Mouse (Mus musculus): Measurements from ENCODE around the gene Hydin. TPM values are rescaled to one million over a fixed set of nuclear protein-coding genes. Genes with fewer than 3 reads are reported as not detected.

Hydin gene
- total and polyA plus RNA-seq, 2 experiments from 2014 or later = 0.49 to 0.88 TPM

DNA sequence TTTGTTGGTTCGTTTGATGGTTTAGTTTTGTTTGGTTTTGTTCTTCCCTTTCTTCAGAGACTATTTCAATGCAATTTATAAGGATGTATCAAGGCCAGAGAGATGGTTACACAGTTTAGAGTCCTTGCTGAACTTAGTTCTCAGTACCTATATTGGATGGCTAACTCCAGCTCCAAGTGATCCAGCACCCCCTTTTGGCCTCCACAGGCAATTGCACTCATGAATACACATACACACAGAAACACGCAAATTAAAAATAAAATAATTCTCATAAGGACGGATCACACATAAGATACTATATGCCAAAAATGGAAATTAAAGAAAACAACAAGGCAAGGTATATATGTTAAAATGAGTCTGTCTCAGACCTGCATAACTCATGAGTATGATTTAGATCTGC lies 153.4 kb downstream of the Hydin start:
- Histone ChIP-seq H3K36me3 (ENCODE audit: insufficient read depth, low read length) (no peaks in the 10 kb centered on the region), H3K4me2 (ENCODE audit: low read depth, low read length, poor library complexity, severe bottlenecking) (no peak overlapping the region), H3K4me1 (ENCODE audit: insufficient read depth, low read length) (no peaks in the 10 kb centered on the region), H3K9ac (replicated peaks; ENCODE audit: low read length, poor library complexity, severe bottlenecking) (no peak overlapping the region), H3K27me3 (ENCODE audit: insufficient read depth, low read length) (no peaks in the 10 kb centered on the region), H3K4me3 (ENCODE audit: low read depth, low read length) (no peak overlapping the region), H3K9me3 (ENCODE audit: low read length) (no peaks in the 10 kb centered on the region), H3K27ac (ENCODE audit: low read depth, low read length) (no peak overlapping the region)
- TF ChIP-seq CTCF (IDR thresholded peaks at IDR 0.05) = no peak
- DNase-seq (ENCODE audit: low spot score) (no peak), ATAC-seq (ENCODE audit: low FRiP score) (no peak)
- WGBS = 91% methylated on average over 3 of the region's 3 CpGs

- Histone ChIP-seq H3K27ac (ENCODE audit: low read depth, low read length) (no peak overlapping the region), H3K4me2 (ENCODE audit: low read depth, low read length, poor library complexity, severe bottlenecking) (no peak overlapping the region), H3K36me3 (ENCODE audit: insufficient read depth, low read length) (no peaks in the 10 kb centered on the region), H3K4me1 (ENCODE audit: insufficient read depth, low read length) (no peaks in the 10 kb centered on the region), H3K4me3 (ENCODE audit: low read depth, low read length) (no peak overlapping the region), H3K27me3 (ENCODE audit: insufficient read depth, low read length) (no peaks in the 10 kb centered on the region), H3K9me3 (ENCODE audit: low read length) (no peaks in the 10 kb centered on the region), H3K9ac (replicated peaks; ENCODE audit: low read length, poor library complexity, severe bottlenecking) (no peak overlapping the region)
- WGBS = 86% methylated on average over 8 of the region's 8 CpGs
- ATAC-seq (ENCODE audit: low FRiP score) (no peak), DNase-seq (ENCODE audit: low spot score) (no peak)
- TF ChIP-seq CTCF (IDR thresholded peaks at IDR 0.05) = no peak
Measured at GRCm38 (mm10) chr8:110424146-110424545, 157.4 kb downstream of the Hydin start.

DNA sequence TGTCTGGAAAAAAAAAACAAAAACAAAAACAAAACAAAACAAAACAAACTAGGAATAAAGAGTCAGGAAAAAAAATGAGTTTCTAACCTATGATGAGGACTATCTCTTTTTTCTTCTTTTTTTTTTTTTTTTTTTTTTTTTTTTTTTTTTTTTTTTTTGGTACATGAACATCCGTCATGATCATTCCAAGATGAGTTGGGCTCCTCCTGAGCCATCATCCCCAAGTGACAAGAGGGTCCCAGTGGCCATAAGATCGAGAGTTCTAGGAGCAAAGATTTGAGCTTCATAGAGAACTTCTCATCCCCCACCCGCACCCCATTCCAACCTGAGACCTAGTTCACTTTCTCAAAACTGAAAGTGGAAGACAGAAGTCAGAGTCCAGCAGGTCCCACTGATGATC lies 164.6 kb downstream of the Hydin start:
- 89% methylated on average over 3 of the region's 3 CpGs for WGBS

GRCm38 (mm10) chr8:110440528-110440927 lies 173.8 kb downstream of the Hydin start:
- no peak for TF ChIP-seq CTCF (IDR thresholded peaks at IDR 0.05)
- Histone ChIP-seq H3K4me2 (ENCODE audit: low read depth, low read length, poor library complexity, severe bottlenecking) (no peak overlapping the region), H3K27me3 (ENCODE audit: insufficient read depth, low read length) (no peaks in the 10 kb centered on the region), H3K36me3 (ENCODE audit: insufficient read depth, low read length) (no peaks in the 10 kb centered on the region), H3K4me3 (ENCODE audit: low read depth, low read length) (no peak overlapping the region), H3K4me1 (ENCODE audit: insufficient read depth, low read length) (no peaks in the 10 kb centered on the region), H3K9ac (replicated peaks; ENCODE audit: low read length, poor library complexity, severe bottlenecking) (no peak overlapping the region), H3K27ac (ENCODE audit: low read depth, low read length) (no peak overlapping the region), H3K9me3 (ENCODE audit: low read length) (no peaks in the 10 kb centered on the region)
- 75% methylated on average over 4 of the region's 4 CpGs for WGBS
- no peak for ATAC-seq (ENCODE audit: low FRiP score)
- peak; percentile 49 for DNase-seq (ENCODE audit: low spot score)

More for the DNA sequence above, 164.6 kb downstream of the Hydin start:
- Histone ChIP-seq H3K27me3 (ENCODE audit: insufficient read depth, low read length) (no peaks in the 10 kb centered on the region), H3K4me2 (ENCODE audit: low read depth, low read length, poor library complexity, severe bottlenecking) (no peak overlapping the region), H3K36me3 (ENCODE audit: insufficient read depth, low read length) (no peaks in the 10 kb centered on the region), H3K9ac (replicated peaks; ENCODE audit: low read length, poor library complexity, severe bottlenecking) (no peak overlapping the region), H3K4me1 (ENCODE audit: insufficient read depth, low read length) (no peaks in the 10 kb centered on the region), H3K4me3 (ENCODE audit: low read depth, low read length) (no peak overlapping the region), H3K9me3 (ENCODE audit: low read length) (no peaks in the 10 kb centered on the region), H3K27ac (ENCODE audit: low read depth, low read length) (no peak overlapping the region)
- no peak for TF ChIP-seq CTCF (IDR thresholded peaks at IDR 0.05)
- DNase-seq (ENCODE audit: low spot score) = no peak
- ATAC-seq (ENCODE audit: low FRiP score) = no peak

DNA sequence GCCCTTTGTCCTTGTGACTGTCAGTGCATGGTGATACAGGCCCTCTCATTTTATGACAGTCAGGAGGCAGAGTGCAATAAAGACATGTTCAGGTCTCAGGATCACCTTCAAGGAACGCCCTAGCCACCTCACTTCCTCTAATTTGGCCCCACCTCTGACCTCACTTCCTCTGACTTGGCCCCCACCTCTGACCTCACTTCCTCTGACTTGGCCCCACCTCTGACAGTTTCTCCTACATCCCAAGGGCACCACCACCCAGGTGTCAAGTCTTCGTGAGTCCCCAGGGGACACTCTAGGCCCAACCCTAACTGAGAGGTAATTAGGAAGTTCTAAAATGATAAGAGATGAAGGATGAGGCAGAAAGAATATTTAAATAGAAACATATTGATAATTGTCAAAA lies 177.5 kb downstream of the Hydin start:
- no peak overlapping the region for H3K4me2 ChIP-seq (ENCODE audit: low read depth, low read length, poor library complexity, severe bottlenecking)
- WGBS = 89% methylated on average over 2 of the region's 2 CpGs
- TF ChIP-seq CTCF (IDR thresholded peaks at IDR 0.05) = no peak
- ATAC-seq (ENCODE audit: low FRiP score) = no peak
- H3K4me1 ChIP-seq (ENCODE audit: insufficient read depth, low read length) = no peaks in the 10 kb centered on the region
- H3K27me3 ChIP-seq (ENCODE audit: insufficient read depth, low read length) = no peaks in the 10 kb centered on the region
- H3K9ac ChIP-seq (replicated peaks; ENCODE audit: low read length, poor library complexity, severe bottlenecking) = no peak overlapping the region
- H3K9me3 ChIP-seq (ENCODE audit: low read length) = no peaks in the 10 kb centered on the region
- DNase-seq (ENCODE audit: low spot score) = no peak
- H3K27ac ChIP-seq (ENCODE audit: low read depth, low read length) = no peak overlapping the region
- no peaks in the 10 kb centered on the region for H3K36me3 ChIP-seq (ENCODE audit: insufficient read depth, low read length)
- no peak overlapping the region for H3K4me3 ChIP-seq (ENCODE audit: low read depth, low read length)

- 82% methylated on average over 6 of the region's 6 CpGs for WGBS
- Histone ChIP-seq H3K4me1 (ENCODE audit: insufficient read depth, low read length) (no peaks in the 10 kb centered on the region; the same call in 1 of the 2 replicates), H3K36me3 (ENCODE audit: insufficient read depth, low read length) (no peaks in the 10 kb centered on the region), H3K4me2 (ENCODE audit: low read depth, low read length, poor library complexity, severe bottlenecking) (no peak overlapping the region), H3K4me3 (ENCODE audit: low read depth, low read length) (no peak overlapping the region), H3K9ac (replicated peaks; ENCODE audit: low read length, poor library complexity, severe bottlenecking) (no peak overlapping the region), H3K9me3 (ENCODE audit: low read length) (no peaks in the 10 kb centered on the region), H3K27ac (ENCODE audit: low read depth, low read length) (no peak overlapping the region), H3K27me3 (ENCODE audit: insufficient read depth, low read length) (no peaks in the 10 kb centered on the region)
- 0 out of 2 replicates have a peak, but pooled peaks have one; percentile 27 for ATAC-seq (ENCODE audit: low FRiP score)
- no peak for TF ChIP-seq CTCF (IDR thresholded peaks at IDR 0.05)
- peak; percentile 17 for DNase-seq (ENCODE audit: low spot score)
Measured at GRCm38 (mm10) chr8:110450463-110450862, 183.7 kb downstream of the Hydin start.
